Mouse (Mus musculus) testis, adult 2 months (tissue): ENCODE data around the gene Bpifb3.

ENCODE experiments used
- CTCF ChIP-seq: fragments of 200-500 bp; IDR thresholded peaks from 2 replicates; pipeline ENCODE4 v1.5.1; 2012; ENCODE audit warnings: low read depth, mild to moderate bottlenecking, inconsistent platforms, low read length, moderate library complexity; ENCODE audit not compliant: control insufficient read depth, insufficient read depth, insufficient replicate concordance
- POLR2A ChIP-seq: fragments of 200-500 bp; IDR thresholded peaks from 2 replicates; pipeline ENCODE4 v1.6.1; 2012; ENCODE audit warnings: low read depth, mild to moderate bottlenecking, inconsistent platforms, low read length, moderate library complexity; ENCODE audit not compliant: control insufficient read depth

- TF ChIP-seq CTCF (no peak), POLR2A (no peak)
Measured at GRCm38 (mm10) chr2:153944567-153944966, 26.5 kb downstream of the Bpifb3 start.
